ENCODE assay signal across 11 mouse cellular contexts in genomic region chr12:78848246-78848645, GRCm38 (mm10).
"Had no signal": no experiment of that assay in that cellular context is flagged by ENCODE, and none has a peak within 500 bp of the region (broad histone marks: within the 10 kb centered on the region; RNA-seq: fewer than 3 reads in every experiment).

No protein-coding gene starts in this region.

- H3K4me1 ChIP-seq: liver, embryonic 13.5 days had no signal

- H3K27me3 ChIP-seq: liver, embryonic 13.5 days had no signal

- H3K4me2 ChIP-seq: liver, embryonic 13.5 days; midbrain, embryonic 11.5 days had no signal

- H3K4me3 ChIP-seq: liver, embryonic 13.5 days had no signal

- ATAC-seq: intestine, postnatal 0 days had no signal

- H3K27ac ChIP-seq: kidney, postnatal 0 days; liver, embryonic 13.5 days had no signal

- H3K9me3 ChIP-seq: liver, embryonic 13.5 days had no signal

- DNase-seq: kidney, postnatal 36 days; layer of hippocampus, postnatal 36 days; liver, embryonic 13.5 days; lung, adult 2 months; lung, postnatal 14 days; lung, postnatal 4 days; midbrain, embryonic 14.5 days; thymus, postnatal 25 days had no signal

- H3K9ac ChIP-seq: liver, embryonic 13.5 days had no signal
